Mouse (Mus musculus): ENCODE results near the gene Ubash3a.
"Not testable (repeated sequence)": the region's sequence is repeated elsewhere in the genome, so short reads cannot be mapped to it uniquely, and the experiment has no call there.

The Ubash3a gene

GRCm38 (mm10) chr17:31261352-31261751 lies 53.7 kb downstream of the Ubash3a start:
- no peak for DNase-seq (ENCODE audit: low spot score)

GRCm38 (mm10) chr17:31262715-31263114 lies 55.0 kb downstream of the Ubash3a start:
- DNase-seq (ENCODE audit: low spot score): no peak

GRCm38 (mm10) chr17:31263770-31264169 lies 56.1 kb downstream of the Ubash3a start:
- DNase-seq (ENCODE audit: low spot score): no peak

GRCm38 (mm10) chr17:31264372-31264771 lies 56.7 kb downstream of the Ubash3a start:
- DNase-seq (ENCODE audit: low spot score): no peak

GRCm38 (mm10) chr17:31265171-31265572 lies 57.5 kb downstream of the Ubash3a start:
- no peak for DNase-seq (ENCODE audit: low spot score)

GRCm38 (mm10) chr17:31265831-31266230 lies 58.2 kb downstream of the Ubash3a start:
- DNase-seq (ENCODE audit: low spot score): no peak

- DNase-seq (ENCODE audit: low spot score): no peak
Measured at GRCm38 (mm10) chr17:31266321-31266950, 58.8 kb downstream of the Ubash3a start.

- no peak for DNase-seq (ENCODE audit: low spot score)
Measured at GRCm38 (mm10) chr17:31267138-31267537, 59.5 kb downstream of the Ubash3a start.

- DNase-seq (ENCODE audit: low spot score): no peak
Measured at GRCm38 (mm10) chr17:31267603-31268002, 59.9 kb downstream of the Ubash3a start.

GRCm38 (mm10) chr17:31268016-31268415 lies 60.3 kb downstream of the Ubash3a start:
- DNase-seq (ENCODE audit: low spot score): no peak

GRCm38 (mm10) chr17:31269761-31270160 lies 62.1 kb downstream of the Ubash3a start:
- no peak for DNase-seq (ENCODE audit: low spot score)

- no peak for DNase-seq (ENCODE audit: low spot score)
Measured at GRCm38 (mm10) chr17:31270246-31270645, 62.6 kb downstream of the Ubash3a start.

- not testable (repeated sequence) for DNase-seq (ENCODE audit: low spot score)
Measured at GRCm38 (mm10) chr17:31270736-31271135, 63.1 kb downstream of the Ubash3a start.

GRCm38 (mm10) chr17:31271136-31271851 lies 63.6 kb downstream of the Ubash3a start:
- DNase-seq (ENCODE audit: low spot score): peak; percentile 68

- DNase-seq (ENCODE audit: low spot score): no peak
Measured at GRCm38 (mm10) chr17:31272416-31273165, 64.9 kb downstream of the Ubash3a start.

GRCm38 (mm10) chr17:31273631-31274030 lies 66.0 kb downstream of the Ubash3a start:
- no peak for DNase-seq (ENCODE audit: low spot score)

- DNase-seq (ENCODE audit: low spot score): no peak
Measured at GRCm38 (mm10) chr17:31275181-31275580, 67.5 kb downstream of the Ubash3a start.

GRCm38 (mm10) chr17:31276207-31276921 lies 68.7 kb downstream of the Ubash3a start:
- no peak for DNase-seq (ENCODE audit: low spot score)

GRCm38 (mm10) chr17:31276922-31277918 lies 69.5 kb downstream of the Ubash3a start, which contains the start of gene Rsph1:
Gene Rsph1 (minus strand): TSS chr17:31277383.
- peak; percentile 97 for DNase-seq (ENCODE audit: low spot score)

GRCm38 (mm10) chr17:31277931-31278330 lies 70.3 kb downstream of the Ubash3a start:
- no peak for DNase-seq (ENCODE audit: low spot score)

GRCm38 (mm10) chr17:31279541-31279940 lies 71.9 kb downstream of the Ubash3a start:
- DNase-seq (ENCODE audit: low spot score): no peak
